Mouse (Mus musculus) intestine, embryonic 14.5 days (tissue): ENCODE data around the gene Srcap. TPM values are rescaled to one million over a fixed set of nuclear protein-coding genes. Genes with fewer than 3 reads are reported as not detected.

Experiments
- ATAC-seq: fragments of 200-750 bp; cut with Nextera tagmentation; replicated peaks from 2 replicates; pipeline ENCODE4 v1.8.0; 2017; ENCODE audit warnings: low read depth, moderate number of reproducible peaks, moderate TSS enrichment, moderate library complexity; ENCODE audit not compliant: low FRiP score, low TSS enrichment
- DNase-seq: peaks from one replicate; pipeline ENCODE4 v3.0.0-alpha.2; 2018; ENCODE audit warnings: low spot score
- H3K27ac ChIP-seq: fragments of 300-500 bp; sonication (generic); 2 replicates; pipeline ENCODE4 v1.5.1; 2014; ENCODE audit warnings: low read depth, mild to moderate bottlenecking, control low read depth
- H3K27me3 ChIP-seq: fragments of 300-500 bp; sonication (generic); replicated peaks from 2 replicates; pipeline ENCODE4 v1.6.1; 2014; ENCODE audit warnings: low read length, control low read depth; ENCODE audit not compliant: control insufficient read depth, insufficient read depth
- H3K36me3 ChIP-seq: fragments of 300-500 bp; sonication (generic); 2 replicates; pipeline ENCODE4 v1.6.1; 2014; ENCODE audit warnings: low read length, control low read depth; ENCODE audit not compliant: control insufficient read depth, insufficient read depth
- H3K4me1 ChIP-seq: fragments of 300-500 bp; sonication (generic); replicated peaks from 2 replicates; pipeline ENCODE4 v1.6.1; 2014; ENCODE audit warnings: low read length, control low read depth, mixed read lengths; ENCODE audit not compliant: control insufficient read depth, insufficient read depth
- H3K4me2 ChIP-seq: fragments of 300-500 bp; sonication (generic); 2 replicates; pipeline ENCODE4 v1.6.1; 2014; ENCODE audit warnings: low read length
- H3K4me3 ChIP-seq: fragments of 300-500 bp; sonication (generic); 2 replicates; pipeline ENCODE4 v1.5.1; 2014; ENCODE audit warnings: low read depth, low read length, control low read depth, mixed read lengths
- H3K9ac ChIP-seq: fragments of 300-500 bp; sonication (generic); 2 replicates; pipeline ENCODE4 v1.6.1; 2014; ENCODE audit warnings: mild to moderate bottlenecking, low read length
- H3K9me3 ChIP-seq: fragments of 300-500 bp; sonication (generic); 2 replicates; pipeline ENCODE4 v1.6.1; 2016; ENCODE audit warnings: low read length, control low read depth; ENCODE audit not compliant: control insufficient read depth
- WGBS: fragments of 180-500 bp; shearing (Covaris S2); extraction: QIAGEN DNeasy Blood & Tissue Kit; methylation state at CpG from one replicate; pipeline ENCODE4 v1.1.7; 2014; 5-methylcytosine and 5-hydroxymethylcytosine counted together
- polyA plus RNA-seq: library from polyadenylated mRNA; unstranded; fragments of >200 nt; fragmentation: Nextera tagmentation; extraction: Ambion mirVana; gene quantifications from 2 replicates; pipeline ENCODE4 v1.2.1, GENCODE M21; 2014

Gene Srcap
- polyA plus RNA-seq, 1 experiment from 2014 or later = 49.4 TPM

DNA sequence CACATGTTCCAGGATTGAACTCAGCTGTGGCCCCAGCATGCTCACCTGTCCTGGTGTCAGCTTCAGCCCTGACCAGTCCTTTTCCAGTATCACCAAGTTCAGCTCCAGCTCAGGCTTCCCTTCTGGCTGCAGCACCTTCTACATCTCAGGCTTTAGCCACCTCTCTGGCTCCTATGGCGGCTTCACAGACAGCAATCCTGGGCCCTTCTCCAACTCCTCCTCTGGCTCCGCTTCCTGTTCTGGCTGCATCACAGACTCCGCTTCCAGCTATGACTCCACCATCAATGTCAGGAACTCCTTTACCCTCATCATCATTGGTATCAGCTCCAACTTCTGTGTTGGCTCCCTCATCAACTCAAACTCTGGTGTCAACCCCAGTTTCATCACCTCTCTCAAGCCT lies 29.9 kb downstream of the Srcap start:
- peaks cover 98% of the 10 kb centered on the region for H3K36me3 ChIP-seq
- H3K27ac ChIP-seq = no peak overlapping the region
- H3K27me3 ChIP-seq = no peaks in the 10 kb centered on the region
- no peaks in the 10 kb centered on the region for H3K4me1 ChIP-seq
- H3K4me3 ChIP-seq = no peak overlapping the region
- no peak overlapping the region for H3K4me2 ChIP-seq
- 97% methylated on average over 3 of the region's 3 CpGs for WGBS
- no peak overlapping the region for H3K9ac ChIP-seq
- ATAC-seq = no peak
- no peaks in the 10 kb centered on the region for H3K9me3 ChIP-seq
- no peak for DNase-seq

DNA sequence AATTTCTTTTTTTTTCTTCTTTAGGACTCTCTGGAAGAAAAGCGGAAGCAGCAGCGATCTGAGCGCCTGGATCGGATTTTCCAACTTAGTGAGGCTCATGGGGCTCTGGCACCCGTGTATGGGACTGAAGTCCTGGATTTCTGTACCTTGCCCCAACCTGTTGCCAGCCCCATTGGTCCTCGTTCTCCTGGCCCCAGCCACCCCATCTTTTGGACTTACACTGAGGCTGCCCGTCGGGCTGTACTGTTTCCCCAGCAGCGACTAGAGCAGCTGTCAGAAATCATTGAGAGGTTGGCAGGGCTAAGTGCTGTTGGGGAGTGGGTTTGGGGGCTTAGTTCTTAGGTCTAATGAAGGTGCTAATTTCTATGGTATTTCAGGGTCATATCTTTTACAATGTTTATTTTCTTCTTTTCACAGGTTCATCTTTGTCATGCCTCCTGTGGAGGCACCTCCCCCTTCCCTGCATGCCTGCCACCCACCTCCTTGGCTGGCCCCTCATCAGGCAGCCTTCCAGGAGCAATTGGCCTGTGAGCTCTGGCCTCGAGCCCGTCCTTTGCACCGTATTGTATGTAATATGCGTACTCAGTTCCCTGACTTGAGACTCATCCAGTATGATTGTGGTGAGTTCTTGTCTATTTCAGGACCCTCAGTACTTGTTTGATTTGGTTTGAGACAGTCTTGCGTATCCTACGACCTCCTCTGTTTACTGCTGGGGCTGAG lies 37.5 kb downstream of the Srcap start:
- DNase-seq = no peak
- H3K4me3 ChIP-seq = no peak overlapping the region
- no peaks in the 10 kb centered on the region for H3K4me1 ChIP-seq
- no peak overlapping the region for H3K4me2 ChIP-seq
- H3K27ac ChIP-seq = no peak overlapping the region
- ATAC-seq = no peak
- H3K9ac ChIP-seq = no peak overlapping the region
- H3K9me3 ChIP-seq = no peaks in the 10 kb centered on the region
- no peaks in the 10 kb centered on the region for H3K27me3 ChIP-seq
- peaks cover 87% of the 10 kb centered on the region for H3K36me3 ChIP-seq
- WGBS = 89% methylated on average over 15 of the region's 15 CpGs

DNA sequence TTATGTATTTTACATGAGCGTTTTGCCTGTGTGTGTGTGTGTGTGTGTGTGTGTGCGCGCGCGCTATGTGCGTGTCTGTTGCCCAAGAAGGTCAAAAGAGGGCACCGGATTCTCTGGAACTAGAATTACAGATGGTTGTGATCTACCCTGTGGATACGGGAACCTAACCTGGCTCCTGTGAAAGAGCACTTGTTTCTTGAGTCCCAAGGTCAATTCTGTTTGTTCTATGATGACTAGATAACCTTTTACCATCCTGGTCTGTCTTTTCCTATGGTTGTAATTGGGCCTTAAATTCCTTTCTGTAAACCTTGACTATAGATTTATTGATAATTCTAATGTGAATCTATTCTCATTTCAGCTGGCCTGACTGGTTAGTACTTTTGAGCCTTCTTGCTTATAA lies 39.8 kb downstream of the Srcap start:
- DNase-seq (no peak), ATAC-seq (no peak)
- Histone ChIP-seq H3K36me3 (peaks cover 87% of the 10 kb centered on the region), H3K4me2 (no peak overlapping the region), H3K4me1 (no peaks in the 10 kb centered on the region), H3K27ac (no peak overlapping the region), H3K4me3 (no peak overlapping the region), H3K9me3 (no peaks in the 10 kb centered on the region), H3K27me3 (no peaks in the 10 kb centered on the region), H3K9ac (no peak overlapping the region)
- WGBS = 96% methylated on average over 8 of the region's 8 CpGs

DNA sequence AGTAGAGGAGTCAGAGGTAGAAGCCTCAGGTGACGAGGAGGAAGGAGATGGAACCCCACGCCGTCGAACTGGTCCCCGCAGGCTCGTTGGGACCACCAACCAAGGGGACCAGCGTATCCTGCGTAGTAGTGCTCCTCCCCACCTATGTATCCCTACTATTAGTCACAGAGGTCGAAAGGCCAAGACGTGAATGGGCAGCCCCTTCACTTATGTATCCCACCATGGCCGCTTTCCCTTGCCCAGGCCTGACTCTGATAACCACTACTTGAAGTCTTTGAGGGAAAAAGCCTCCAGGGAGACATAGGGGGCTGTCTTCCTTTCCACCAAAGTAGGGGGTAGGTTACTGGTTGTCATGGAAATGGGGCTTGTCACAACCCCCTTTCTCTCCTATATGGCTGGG lies 48.8 kb downstream of the Srcap start:
- Histone ChIP-seq H3K9me3 (no peaks in the 10 kb centered on the region), H3K4me3 (no peak overlapping the region), H3K4me1 (no peaks in the 10 kb centered on the region), H3K27ac (no peak overlapping the region), H3K4me2 (no peak overlapping the region), H3K9ac (no peak overlapping the region), H3K36me3 (peaks cover 91% of the 10 kb centered on the region), H3K27me3 (no peaks in the 10 kb centered on the region)
- 91% methylated on average over 11 of the region's 11 CpGs for WGBS
- no peak for ATAC-seq
- DNase-seq = no peak

DNA sequence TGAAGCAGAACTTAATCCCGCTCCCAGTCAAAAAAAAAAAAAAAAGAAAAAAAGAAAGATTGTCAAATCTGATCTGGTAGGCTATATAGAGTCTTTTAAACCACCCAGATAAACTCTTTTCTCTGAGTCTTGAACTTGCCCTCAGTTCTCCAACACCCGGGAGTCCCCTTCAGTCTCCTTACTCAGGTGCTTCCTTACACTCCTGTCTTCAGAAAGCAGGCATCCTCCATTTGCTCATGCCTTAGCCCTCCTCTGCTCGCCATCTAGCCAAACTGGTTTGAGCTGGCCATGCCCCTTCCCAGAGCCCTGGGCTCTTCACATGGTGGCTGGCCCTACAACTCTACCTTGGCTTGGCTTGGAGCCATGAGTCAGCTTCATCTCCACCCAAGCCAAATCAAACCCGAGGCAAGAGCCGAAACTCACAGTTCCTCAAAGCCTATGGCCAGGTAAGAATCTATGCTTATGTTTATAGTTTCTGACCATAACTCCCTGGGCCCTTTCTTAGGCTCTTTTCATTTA lies 49.6 kb downstream of the Srcap start, which contains the start of gene Tmem265:
TSS of gene Tmem265 (plus strand) at position 51 of the 519 bp plus-strand sequence.
- H3K4me1 ChIP-seq = no peaks in the 10 kb centered on the region
- H3K9ac ChIP-seq = no peak within 1 kb of the TSS
- DNase-seq = no peak
- peaks cover 91% of the 10 kb centered on the region for H3K36me3 ChIP-seq
- no peaks in the 10 kb centered on the region for H3K27me3 ChIP-seq
- no peak within 1 kb of the TSS for H3K27ac ChIP-seq
- no peak for ATAC-seq
- WGBS = 90% methylated on average over 5 of the region's 5 CpGs
- H3K9me3 ChIP-seq = no peaks in the 10 kb centered on the region
- no peak within 1 kb of the TSS for H3K4me3 ChIP-seq
- no peak within 1 kb of the TSS for H3K4me2 ChIP-seq

DNA sequence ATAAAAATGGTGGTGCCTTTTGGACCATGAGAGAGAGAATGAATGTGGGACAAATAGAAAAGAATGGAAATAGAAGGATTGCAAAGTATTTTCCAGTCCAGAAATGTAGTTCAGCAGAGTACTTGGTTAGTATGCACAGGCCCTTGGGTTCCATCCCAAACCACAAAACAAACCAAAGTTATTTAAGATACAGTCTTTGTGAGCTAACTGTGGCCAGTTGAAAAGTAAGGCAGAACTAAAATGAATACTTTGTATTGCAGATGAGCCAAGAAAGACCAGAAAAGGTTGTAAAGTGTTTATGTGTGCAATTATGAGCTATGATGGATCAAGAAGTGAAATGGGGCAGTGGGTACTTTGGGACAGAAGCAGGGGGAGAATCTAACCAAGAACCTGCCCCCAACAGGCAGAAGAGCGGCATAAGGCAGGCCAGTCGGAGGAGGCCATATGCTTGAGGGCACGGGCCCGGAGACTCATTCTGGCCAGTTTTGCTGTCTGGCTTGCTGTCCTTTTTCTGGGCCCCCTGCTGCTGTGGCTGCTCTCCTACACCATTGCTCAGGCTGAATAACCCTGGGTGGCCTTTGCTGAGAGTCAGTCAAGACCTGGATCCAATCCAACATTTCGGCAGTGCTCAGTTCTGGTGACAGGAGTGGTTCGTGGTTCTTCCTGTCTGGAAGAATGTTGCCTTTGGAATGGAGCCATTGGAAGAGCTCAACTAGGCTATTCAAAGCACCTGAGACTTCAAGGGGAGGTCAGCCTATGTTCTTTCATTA lies 52.8 kb downstream of the Srcap start:
- Histone ChIP-seq H3K4me1 (no peaks in the 10 kb centered on the region), H3K36me3 (peaks cover 75% of the 10 kb centered on the region), H3K4me2 (no peak overlapping the region), H3K4me3 (no peak overlapping the region), H3K9me3 (no peaks in the 10 kb centered on the region), H3K27ac (no peak overlapping the region), H3K27me3 (no peaks in the 10 kb centered on the region), H3K9ac (no peak overlapping the region)
- no peak for DNase-seq
- WGBS = 81% methylated on average over 6 of the region's 6 CpGs
- ATAC-seq = no peak

DNA sequence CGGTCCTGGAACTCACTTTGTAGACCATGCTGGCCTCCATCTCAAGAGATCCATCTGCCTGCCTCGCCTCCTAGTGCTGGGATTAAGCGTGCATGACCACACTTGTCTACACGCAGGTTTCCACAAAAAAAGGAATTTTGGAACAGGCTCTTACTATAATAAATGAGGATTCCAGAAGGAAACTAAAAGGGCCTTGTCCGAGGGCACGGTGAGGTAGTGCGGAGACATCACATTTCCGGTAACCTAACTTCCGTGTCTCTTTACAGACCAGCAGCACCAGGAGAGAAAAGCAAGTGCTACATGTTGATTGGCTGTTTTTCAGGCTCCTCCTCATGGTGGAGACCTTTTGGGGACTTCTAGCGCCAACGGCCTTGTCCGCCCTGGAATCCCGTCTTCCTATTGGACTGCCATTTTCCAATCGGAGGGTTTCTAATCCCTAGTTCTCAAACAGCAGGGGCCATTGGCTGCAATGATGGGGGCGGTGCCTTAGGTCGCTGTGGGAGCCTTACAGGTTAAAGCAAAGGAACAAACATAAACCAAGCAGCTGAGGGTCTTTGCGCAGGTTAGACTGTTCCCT lies 61.2 kb downstream of the Srcap start, which contains the start of gene Phkg2:
TSS of gene Phkg2 (plus strand) at position 446 of the 577 bp plus-strand sequence.
- H3K36me3 ChIP-seq = peaks cover 15% of the 10 kb centered on the region
- H3K4me2 ChIP-seq = peak within 1 kb of the TSS; percentile 92
- H3K27ac ChIP-seq = peak within 1 kb of the TSS; percentile 82
- no peaks in the 10 kb centered on the region for H3K9me3 ChIP-seq
- H3K9ac ChIP-seq = peak within 1 kb of the TSS; percentile 68
- WGBS = 1% methylated on average over 17 of the region's 17 CpGs
- peak within 1 kb of the TSS; percentile 72 for H3K4me3 ChIP-seq
- ATAC-seq (peak; percentile 97), DNase-seq (peak; percentile 86)
- no peaks in the 10 kb centered on the region for H3K27me3 ChIP-seq
- peaks cover 20% of the 10 kb centered on the region for H3K4me1 ChIP-seq

DNA sequence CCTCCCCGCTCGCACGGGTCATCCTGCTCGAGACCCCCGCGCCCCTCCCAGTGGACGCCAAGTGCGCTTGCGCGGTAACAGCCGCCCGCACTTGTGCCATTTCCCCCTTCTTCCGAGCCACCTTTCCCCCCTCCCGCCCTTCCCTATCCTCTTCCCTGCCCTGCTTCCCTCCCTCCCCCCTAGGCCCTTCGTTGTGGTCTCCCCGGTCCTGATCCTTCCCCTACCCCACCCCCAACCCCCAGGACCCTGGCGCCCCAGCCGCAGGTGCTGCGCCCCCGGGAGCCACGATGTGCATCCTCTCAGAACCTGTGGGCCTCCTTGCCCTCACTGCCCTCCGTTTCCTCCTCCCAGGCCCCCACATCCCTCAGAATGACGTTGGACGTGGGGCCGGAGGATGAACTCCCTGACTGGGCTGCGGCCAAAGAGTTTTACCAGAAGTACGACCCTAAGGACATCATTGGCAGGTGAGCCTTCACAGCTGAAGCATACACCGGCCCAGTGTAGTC lies 61.8 kb downstream of the Srcap start:
- DNase-seq = peak; percentile 61
- 1% methylated on average over 18 of the region's 28 CpGs for WGBS
- peak overlapping the region; percentile 72 for H3K4me3 ChIP-seq

More for the DNA sequence above, 61.8 kb downstream of the Srcap start:
- Histone ChIP-seq H3K9me3 (no peaks in the 10 kb centered on the region), H3K27me3 (no peaks in the 10 kb centered on the region), H3K4me1 (peaks cover 20% of the 10 kb centered on the region), H3K27ac (peak overlapping the region; percentile 54; the same call in 1 of the 2 replicates), H3K36me3 (peaks cover 20% of the 10 kb centered on the region), H3K4me2 (peak overlapping the region; percentile 92), H3K9ac (peak overlapping the region; percentile 68)
- ATAC-seq = peak; percentile 60
